Mouse (Mus musculus) lung, embryonic 16.5 days (tissue): Measurements from ENCODE around the gene Lst1. TPM values are rescaled to one million over a fixed set of nuclear protein-coding genes. Genes with fewer than 3 reads are reported as not detected.

Experiments
- ATAC-seq: fragments of 200-750 bp; cut with Nextera tagmentation; 2 replicates; pipeline ENCODE4 v1.8.0; 2017; ENCODE audit warnings: low read depth, mild to moderate bottlenecking, moderate library complexity
- H3K27ac ChIP-seq: fragments of 300-500 bp; sonication (generic); 2 replicates; pipeline ENCODE4 v1.5.1; 2014; ENCODE audit warnings: mild to moderate bottlenecking, control low read depth, low read length
- H3K27me3 ChIP-seq: fragments of 300-500 bp; sonication (generic); 2 replicates; pipeline ENCODE4 v1.6.1; 2014; ENCODE audit warnings: low read depth, low read length, mixed read lengths; ENCODE audit not compliant: control insufficient read depth, insufficient read depth
- H3K36me3 ChIP-seq: fragments of 300-500 bp; sonication (generic); 2 replicates; pipeline ENCODE4 v1.6.1; 2014; ENCODE audit warnings: low read length; ENCODE audit not compliant: control insufficient read depth, insufficient read depth
- H3K4me1 ChIP-seq: fragments of 300-500 bp; sonication (generic); replicated peaks from 2 replicates; pipeline ENCODE4 v1.6.1; 2014; ENCODE audit warnings: low read length, mixed read lengths; ENCODE audit not compliant: control insufficient read depth, insufficient read depth
- H3K4me2 ChIP-seq: fragments of 300-500 bp; sonication (generic); 2 replicates; pipeline ENCODE4 v1.6.1; 2014; ENCODE audit warnings: low read depth, low read length, control low read depth
- H3K4me3 ChIP-seq: fragments of 300-500 bp; sonication (generic); 2 replicates; pipeline ENCODE4 v1.5.1; 2014; ENCODE audit warnings: mild to moderate bottlenecking, low read length, control low read depth
- H3K9ac ChIP-seq: fragments of 300-500 bp; sonication (generic); 2 replicates; pipeline ENCODE4 v1.6.1; 2014; ENCODE audit warnings: low read length, control low read depth
- H3K9me3 ChIP-seq: fragments of 300-500 bp; sonication (generic); 2 replicates; pipeline ENCODE4 v1.6.1; 2016; ENCODE audit warnings: low read length; ENCODE audit not compliant: control insufficient read depth
- WGBS: fragments of 180-500 bp; shearing (Covaris S2); extraction: QIAGEN DNeasy Blood & Tissue Kit; methylation state at CpG from one replicate; pipeline ENCODE4 v1.1.7; 2014; 5-methylcytosine and 5-hydroxymethylcytosine counted together
- polyA plus RNA-seq: library from polyadenylated mRNA; unstranded; fragments of >200 nt; fragmentation: Nextera tagmentation; extraction: Ambion mirVana; gene quantifications from 2 replicates; pipeline ENCODE4 v1.2.1, GENCODE M21; 2015

The Lst1 gene
- polyA plus RNA-seq, 1 experiment from 2014 or later: 11.3 TPM

- no peak for ATAC-seq
- no peaks in the 10 kb centered on the region for H3K27me3 ChIP-seq
- 77% methylated on average over 7 of the region's 7 CpGs for WGBS
Measured at GRCm38 (mm10) chr17:35159638-35160037, 28.6 kb downstream of the Lst1 start.

GRCm38 (mm10) chr17:35158850-35159593 lies 29.2 kb downstream of the Lst1 start:
- ATAC-seq: no peak
- no peaks in the 10 kb centered on the region for H3K27me3 ChIP-seq
- WGBS: 90% methylated on average over 16 of the region's 16 CpGs

More at GRCm38 (mm10) chr17:35159638-35160037, 28.6 kb downstream of the Lst1 start:
- H3K27ac ChIP-seq: no peak overlapping the region
- H3K36me3 ChIP-seq: peaks cover 71% of the 10 kb centered on the region
- H3K9me3 ChIP-seq: no peaks in the 10 kb centered on the region
- H3K4me2 ChIP-seq: no peak overlapping the region
- no peak overlapping the region for H3K9ac ChIP-seq
- no peak overlapping the region for H3K4me3 ChIP-seq
- H3K4me1 ChIP-seq: peaks cover 11% of the 10 kb centered on the region

DNA sequence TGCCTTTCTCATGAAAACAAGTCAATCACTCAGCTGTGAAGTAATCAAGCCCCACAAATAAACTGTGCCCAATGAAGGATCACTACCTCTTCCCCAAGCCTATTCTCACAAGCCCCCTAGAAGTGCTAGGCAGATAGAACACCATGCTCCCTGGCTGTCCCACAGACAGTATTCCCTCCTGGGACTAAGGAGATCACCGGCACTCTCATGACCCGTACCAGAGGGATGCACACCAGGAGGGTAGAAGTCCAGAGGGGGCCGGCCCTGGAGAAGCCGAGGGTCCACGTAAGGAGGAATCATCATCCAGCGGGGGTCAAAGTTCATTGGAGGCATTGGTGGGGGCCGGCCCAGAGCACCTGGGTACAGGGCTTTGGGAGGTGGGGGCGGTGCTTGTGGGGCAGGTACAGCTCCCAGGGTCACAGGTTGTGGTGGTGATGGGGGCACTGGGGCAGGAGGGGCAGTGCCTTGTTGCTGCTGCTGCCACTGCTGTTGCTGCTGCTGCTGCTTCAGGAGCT lies 30.5 kb downstream of the Lst1 start:
- WGBS: 86% methylated on average over 8 of the region's 8 CpGs
- Histone ChIP-seq H3K4me1 (peaks cover 7% of the 10 kb centered on the region), H3K4me2 (no peak overlapping the region), H3K27ac (no peak overlapping the region), H3K9ac (no peak overlapping the region), H3K27me3 (no peaks in the 10 kb centered on the region), H3K9me3 (no peaks in the 10 kb centered on the region), H3K36me3 (peaks cover 90% of the 10 kb centered on the region), H3K4me3 (no peak overlapping the region)
- no peak for ATAC-seq

More at GRCm38 (mm10) chr17:35158850-35159593, 29.2 kb downstream of the Lst1 start:
- no peak overlapping the region for H3K27ac ChIP-seq
- H3K4me3 ChIP-seq: no peak overlapping the region
- H3K4me1 ChIP-seq: peaks cover 11% of the 10 kb centered on the region
- no peak overlapping the region for H3K9ac ChIP-seq
- H3K4me2 ChIP-seq: no peak overlapping the region
- peaks cover 77% of the 10 kb centered on the region for H3K36me3 ChIP-seq
- H3K9me3 ChIP-seq: no peaks in the 10 kb centered on the region

DNA sequence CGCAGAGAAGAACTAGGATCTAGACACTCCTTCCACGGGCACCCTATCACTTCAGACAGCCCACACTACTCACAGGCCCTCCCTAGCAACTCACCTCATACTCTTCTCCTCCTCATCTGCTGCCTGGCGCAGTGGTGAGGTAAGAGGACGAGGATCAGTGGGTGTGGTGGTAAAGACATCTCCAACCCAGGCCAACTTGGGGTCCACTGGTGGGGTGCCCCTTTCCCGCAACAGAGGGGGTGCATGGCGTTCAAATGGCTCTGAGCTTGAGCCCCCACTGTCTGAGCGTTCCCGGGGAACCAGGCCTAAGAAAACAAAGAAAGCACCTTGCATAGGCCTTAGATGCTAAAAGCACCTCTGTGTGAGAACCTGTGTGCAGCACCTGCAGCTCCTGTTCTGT lies 31.0 kb downstream of the Lst1 start:
- H3K4me2 ChIP-seq: no peak overlapping the region
- H3K27ac ChIP-seq: no peak overlapping the region
- no peak overlapping the region for H3K4me3 ChIP-seq
- H3K27me3 ChIP-seq: no peaks in the 10 kb centered on the region
- H3K36me3 ChIP-seq: peaks cover 95% of the 10 kb centered on the region
- H3K4me1 ChIP-seq: peaks cover 3% of the 10 kb centered on the region
- ATAC-seq: no peak
- no peaks in the 10 kb centered on the region for H3K9me3 ChIP-seq
- WGBS: 88% methylated on average over 8 of the region's 8 CpGs
- H3K9ac ChIP-seq: no peak overlapping the region

GRCm38 (mm10) chr17:35156461-35157200 lies 31.6 kb downstream of the Lst1 start:
- H3K36me3 ChIP-seq: peaks cover 97% of the 10 kb centered on the region
- no peak for ATAC-seq
- no peak overlapping the region for H3K27ac ChIP-seq
- H3K9me3 ChIP-seq: no peaks in the 10 kb centered on the region
- WGBS: 89% methylated on average over 33 of the region's 33 CpGs
- H3K27me3 ChIP-seq: no peaks in the 10 kb centered on the region
- no peak overlapping the region for H3K4me2 ChIP-seq
- no peak overlapping the region for H3K4me3 ChIP-seq
- no peak overlapping the region for H3K9ac ChIP-seq
- H3K4me1 ChIP-seq: no peaks in the 10 kb centered on the region

GRCm38 (mm10) chr17:35155451-35155850 lies 32.8 kb downstream of the Lst1 start:
- H3K4me3 ChIP-seq: no peak overlapping the region
- no peak overlapping the region for H3K9ac ChIP-seq
- H3K4me1 ChIP-seq: no peaks in the 10 kb centered on the region
- peaks cover 95% of the 10 kb centered on the region for H3K36me3 ChIP-seq
- 89% methylated on average over 12 of the region's 12 CpGs for WGBS
- no peak overlapping the region for H3K27ac ChIP-seq
- no peaks in the 10 kb centered on the region for H3K27me3 ChIP-seq
- no peak overlapping the region for H3K4me2 ChIP-seq
- no peaks in the 10 kb centered on the region for H3K9me3 ChIP-seq
- no peak for ATAC-seq

- no peaks in the 10 kb centered on the region for H3K27me3 ChIP-seq
- H3K9ac ChIP-seq: no peak overlapping the region
- no peak overlapping the region for H3K4me3 ChIP-seq
- H3K9me3 ChIP-seq: no peaks in the 10 kb centered on the region
- ATAC-seq: no peak
- H3K4me1 ChIP-seq: no peaks in the 10 kb centered on the region
- WGBS: 79% methylated on average over 7 of the region's 7 CpGs
- no peak overlapping the region for H3K4me2 ChIP-seq
- no peak overlapping the region for H3K27ac ChIP-seq
- H3K36me3 ChIP-seq: peaks cover 95% of the 10 kb centered on the region
Measured at GRCm38 (mm10) chr17:35154616-35155015, 33.6 kb downstream of the Lst1 start.

- H3K9me3 ChIP-seq: no peaks in the 10 kb centered on the region
- peaks cover 94% of the 10 kb centered on the region for H3K36me3 ChIP-seq
- H3K4me3 ChIP-seq: no peak overlapping the region
- H3K9ac ChIP-seq: no peak overlapping the region
- ATAC-seq: no peak
- no peaks in the 10 kb centered on the region for H3K27me3 ChIP-seq
- no peak overlapping the region for H3K27ac ChIP-seq
- H3K4me2 ChIP-seq: no peak overlapping the region
- H3K4me1 ChIP-seq: no peaks in the 10 kb centered on the region
- WGBS: 86% methylated on average over 4 of the region's 4 CpGs
Measured at GRCm38 (mm10) chr17:35153931-35154330, 34.3 kb downstream of the Lst1 start.

GRCm38 (mm10) chr17:35153077-35153476 lies 35.2 kb downstream of the Lst1 start:
- Histone ChIP-seq H3K9ac (no peak overlapping the region), H3K27ac (no peak overlapping the region), H3K36me3 (peaks cover 89% of the 10 kb centered on the region), H3K27me3 (no peaks in the 10 kb centered on the region), H3K9me3 (no peaks in the 10 kb centered on the region), H3K4me3 (no peak overlapping the region), H3K4me1 (no peaks in the 10 kb centered on the region), H3K4me2 (no peak overlapping the region)
- no peak for ATAC-seq
- 82% methylated on average over 9 of the region's 9 CpGs for WGBS
